Mouse (Mus musculus): ENCODE measurements around the gene Hyls1.

Gene Hyls1

GRCm38 (mm10) chr9:35544666-35545065 lies 25.5 kb downstream of the Hyls1 start:
- in situ Hi-C loops (cut with MboI, MseI): no loop called here

GRCm38 (mm10) chr9:35543099-35543860 lies 26.9 kb downstream of the Hyls1 start:
- in situ Hi-C loops (cut with MboI, MseI): no loop called here

- in situ Hi-C loops (cut with MboI, MseI): no loop called here
Measured at GRCm38 (mm10) chr9:35541941-35542340, 28.3 kb downstream of the Hyls1 start.

- in situ Hi-C loops (cut with MboI, MseI): no loop called here
Measured at GRCm38 (mm10) chr9:35541488-35541887, 28.7 kb downstream of the Hyls1 start.

- in situ Hi-C loops (cut with MboI, MseI): no loop called here
Measured at GRCm38 (mm10) chr9:35541024-35541423, 29.2 kb downstream of the Hyls1 start.

GRCm38 (mm10) chr9:35539001-35539750 lies 31.0 kb downstream of the Hyls1 start:
- in situ Hi-C loops (cut with MboI, MseI): loop anchor here (10.0 kb wide), 1 partner anchor 1044 kb away; no protein-coding TSS in a partner anchor

- in situ Hi-C loops (cut with MboI, MseI): loop anchor here (10.0 kb wide), 1 partner anchor 1041 kb away; no protein-coding TSS in a partner anchor
Measured at GRCm38 (mm10) chr9:35535876-35536275, 34.3 kb downstream of the Hyls1 start.

- in situ Hi-C loops (cut with MboI, MseI): loop anchor here (10.0 kb wide), 1 partner anchor 1040 kb away; no protein-coding TSS in a partner anchor
Measured at GRCm38 (mm10) chr9:35535110-35535509, 35.1 kb downstream of the Hyls1 start.

GRCm38 (mm10) chr9:35533266-35533665 lies 36.9 kb downstream of the Hyls1 start:
- in situ Hi-C loops (cut with MboI, MseI): loop anchor here (5.0 to 10.0 kb wide), 2 partner anchors 246 to 1038 kb away; no protein-coding TSS in a partner anchor

GRCm38 (mm10) chr9:35529796-35530195 lies 40.4 kb downstream of the Hyls1 start:
- in situ Hi-C loops (cut with MboI, MseI): loop anchor here (5.0 to 10.0 kb wide), 2 partner anchors 242 to 1035 kb away; no protein-coding TSS in a partner anchor

- in situ Hi-C loops (cut with MboI, MseI): no loop called here
Measured at GRCm38 (mm10) chr9:35529141-35529540, 41.1 kb downstream of the Hyls1 start.

- in situ Hi-C loops (cut with MboI, MseI): no loop called here
Measured at GRCm38 (mm10) chr9:35523941-35524411, 46.2 kb downstream of the Hyls1 start.

- in situ Hi-C loops (cut with MboI, MseI): no loop called here
Measured at GRCm38 (mm10) chr9:35523541-35523940, 46.7 kb downstream of the Hyls1 start.

GRCm38 (mm10) chr9:35522821-35523515 lies 47.2 kb downstream of the Hyls1 start:
- in situ Hi-C loops (cut with MboI, MseI): no loop called here

- in situ Hi-C loops (cut with MboI, MseI): no loop called here
Measured at GRCm38 (mm10) chr9:35522241-35522640, 48.0 kb downstream of the Hyls1 start.

GRCm38 (mm10) chr9:35520631-35521348 lies 49.4 kb downstream of the Hyls1 start:
- in situ Hi-C loops (cut with MboI, MseI): no loop called here

- in situ Hi-C loops (cut with MboI, MseI): no loop called here
Measured at GRCm38 (mm10) chr9:35518169-35518568, 52.0 kb downstream of the Hyls1 start, which contains the start of gene Gm1113. Gene Gm1113, minus strand, starts transcription at chr9:35518269.

GRCm38 (mm10) chr9:35516711-35517110 lies 53.5 kb downstream of the Hyls1 start:
- in situ Hi-C loops (cut with MboI, MseI): no loop called here

GRCm38 (mm10) chr9:35516182-35516581 lies 54.0 kb downstream of the Hyls1 start:
- in situ Hi-C loops (cut with MboI, MseI): no loop called here

- in situ Hi-C loops (cut with MboI, MseI): no loop called here
Measured at GRCm38 (mm10) chr9:35513900-35514299, 56.3 kb downstream of the Hyls1 start.
